Mouse (Mus musculus) olfactory bulb, adult 2 months (tissue): ENCODE results near the gene Lyz1.
"Not testable (repeated sequence)": the region's sequence is repeated elsewhere in the genome, so short reads cannot be mapped to it uniquely, and the experiment has no call there.

Experiments
- CTCF ChIP-seq: fragments of 200-500 bp; IDR thresholded peaks from 2 replicates; pipeline ENCODE4 v1.5.1; 2012; ENCODE audit warnings: low read depth, mild to moderate bottlenecking, low read length, moderate library complexity; ENCODE audit not compliant: insufficient read depth
- POLR2A ChIP-seq: fragments of 200-500 bp; IDR thresholded peaks from 2 replicates; pipeline ENCODE4 v1.6.1; 2012; ENCODE audit warnings: mild to moderate bottlenecking, low read depth, low read length, moderate library complexity; ENCODE audit not compliant: insufficient read depth

GRCm38 (mm10) chr10:117274645-117275044 is 18.0 kb downstream of the Lyz1 start:
- not testable (repeated sequence) for TF ChIP-seq CTCF, POLR2A
